Mouse (Mus musculus) G1E (cell line): Measurements from ENCODE around the gene Irs2. TPM values are rescaled to one million over a fixed set of nuclear protein-coding genes. Genes with fewer than 3 reads are reported as not detected.

Experiments
- ATAC-seq: 2 replicates; pipeline ENCODE4 v1.8.0; 2016; ENCODE audit warnings: mild to moderate bottlenecking; ENCODE audit not compliant: insufficient number of reproducible peaks, poor library complexity, low FRiP score, severe bottlenecking; ENCODE audit errors: extremely low read depth
- DNase-seq: peaks from one replicate; pipeline ENCODE4 v3.0.0; 2012; ENCODE audit warnings: low spot score
- H3K27me3 ChIP-seq: 2 replicates; pipeline ENCODE4 v1.6.1; 2012; ENCODE audit warnings: mild to moderate bottlenecking, low read length, inconsistent platforms; ENCODE audit not compliant: insufficient read depth
- H3K36me3 ChIP-seq: replicated peaks from 2 replicates; pipeline ENCODE3; 2012; ENCODE audit warnings: mild to moderate bottlenecking, inconsistent platforms
- H3K4me1 ChIP-seq: 2 replicates; pipeline ENCODE4 v1.6.1; 2012; ENCODE audit warnings: low read depth, low read length, inconsistent platforms, mixed read lengths; ENCODE audit not compliant: insufficient read depth
- H3K4me3 ChIP-seq: 2 replicates; pipeline ENCODE4 v1.5.1; 2012; ENCODE audit warnings: low read depth, mild to moderate bottlenecking, inconsistent platforms, low read length, moderate library complexity, mixed read lengths
- H3K9me3 ChIP-seq: replicated peaks from 2 replicates; pipeline ENCODE4 v1.6.1; 2012; ENCODE audit warnings: inconsistent platforms
- CTCF ChIP-seq: IDR thresholded peaks from 2 replicates; pipeline ENCODE4 v1.5.1; 2012; ENCODE audit warnings: low read depth, low read length, inconsistent platforms, mixed read lengths
- GATA1 ChIP-seq: IDR thresholded peaks from 2 replicates; pipeline ENCODE4 v1.6.1; 2012; ENCODE audit warnings: borderline replicate concordance, low read length, inconsistent platforms, mixed read lengths
- GATA2 ChIP-seq: IDR thresholded peaks from 2 replicates; pipeline ENCODE4 v1.6.1; 2012; ENCODE audit warnings: low read depth, low read length, inconsistent platforms, borderline replicate concordance
- POLR2AphosphoS5 ChIP-seq: IDR thresholded peaks from 2 replicates; pipeline ENCODE4 v1.6.1; 2012; ENCODE audit warnings: low read depth, low read length, inconsistent platforms; ENCODE audit not compliant: insufficient replicate concordance
- TAL1 ChIP-seq: conservative IDR thresholded peaks from 2 replicates; pipeline ENCODE4 v1.6.1; 2012; ENCODE audit warnings: low read depth, low read length, inconsistent platforms, mixed read lengths
- polyA plus RNA-seq: library from polyadenylated mRNA; stranded (reverse); fragments of >175 nt; gene quantifications from 2 replicates; pipeline ENCODE4 v1.2.3, GENCODE M21; 2012
- total RNA-seq, 2 experiments: library from RNA; stranded (forward) in 1 of 2; stranded (reverse) in 1 of 2; fragments of 200-1000 nt in 1 of 2; fragments of >200 nt in 1 of 2; fragmentation: Nextera tagmentation in 1 of 2; gene quantifications; 2 replicates each; pipeline ENCODE4 v1.2.3; 2014 to 2017

Irs2 gene
- total and polyA plus RNA-seq, 3 experiments: 17.4 to 92.1 (median 78.5) TPM

- no peak for TF ChIP-seq GATA1
- no peak for TF ChIP-seq TAL1
- no peak for TF ChIP-seq GATA2
- no peak for TF ChIP-seq POLR2AphosphoS5
- no peaks in the 10 kb centered on the region for H3K27me3 ChIP-seq
- no peak overlapping the region for H3K4me3 ChIP-seq
- no peaks in the 10 kb centered on the region for H3K9me3 ChIP-seq
- peaks cover 44% of the 10 kb centered on the region for H3K36me3 ChIP-seq
- ATAC-seq (no peak), DNase-seq (no peak)
- peaks cover 87% of the 10 kb centered on the region for H3K4me1 ChIP-seq
Measured at GRCm38 (mm10) chr8:10980876-10981275, 27.4 kb downstream of the Irs2 start.

- Histone ChIP-seq H3K36me3 (peaks cover 36% of the 10 kb centered on the region), H3K9me3 (no peaks in the 10 kb centered on the region), H3K27me3 (no peaks in the 10 kb centered on the region), H3K4me1 (peaks cover 83% of the 10 kb centered on the region), H3K4me3 (peak overlapping the region; percentile 29; the same call in 1 of the 2 replicates)
- TF ChIP-seq TAL1: no peak
- TF ChIP-seq GATA1: no peak
- TF ChIP-seq GATA2: no peak
- TF ChIP-seq POLR2AphosphoS5: no peak
- TF ChIP-seq CTCF: no peak
- DNase-seq (no peak), ATAC-seq (no peak)
Measured at GRCm38 (mm10) chr8:10979916-10980315, 28.3 kb downstream of the Irs2 start.

- Histone ChIP-seq H3K9me3 (no peaks in the 10 kb centered on the region), H3K4me1 (peaks cover 80% of the 10 kb centered on the region), H3K36me3 (peaks cover 29% of the 10 kb centered on the region), H3K4me3 (peak overlapping the region; percentile 20; the same call in 1 of the 2 replicates), H3K27me3 (no peaks in the 10 kb centered on the region)
- peak; percentile 40 for TF ChIP-seq TAL1
- TF ChIP-seq GATA2: no peak
- DNase-seq (no peak), ATAC-seq (no peak)
Measured at GRCm38 (mm10) chr8:10979196-10979794, 29.0 kb downstream of the Irs2 start.

- DNase-seq (no peak), ATAC-seq (no peak)
- no peaks in the 10 kb centered on the region for H3K9me3 ChIP-seq
- H3K4me1 ChIP-seq: peaks cover 71% of the 10 kb centered on the region
- H3K27me3 ChIP-seq: no peaks in the 10 kb centered on the region
- peaks cover 20% of the 10 kb centered on the region for H3K36me3 ChIP-seq
- H3K4me3 ChIP-seq: peak overlapping the region; percentile 7; the same call in 1 of the 2 replicates
- TF ChIP-seq GATA1 (no peak), POLR2AphosphoS5 (no peak), GATA2 (no peak), TAL1 (no peak), CTCF (no peak)
Measured at GRCm38 (mm10) chr8:10978377-10978776, 29.9 kb downstream of the Irs2 start.

DNA sequence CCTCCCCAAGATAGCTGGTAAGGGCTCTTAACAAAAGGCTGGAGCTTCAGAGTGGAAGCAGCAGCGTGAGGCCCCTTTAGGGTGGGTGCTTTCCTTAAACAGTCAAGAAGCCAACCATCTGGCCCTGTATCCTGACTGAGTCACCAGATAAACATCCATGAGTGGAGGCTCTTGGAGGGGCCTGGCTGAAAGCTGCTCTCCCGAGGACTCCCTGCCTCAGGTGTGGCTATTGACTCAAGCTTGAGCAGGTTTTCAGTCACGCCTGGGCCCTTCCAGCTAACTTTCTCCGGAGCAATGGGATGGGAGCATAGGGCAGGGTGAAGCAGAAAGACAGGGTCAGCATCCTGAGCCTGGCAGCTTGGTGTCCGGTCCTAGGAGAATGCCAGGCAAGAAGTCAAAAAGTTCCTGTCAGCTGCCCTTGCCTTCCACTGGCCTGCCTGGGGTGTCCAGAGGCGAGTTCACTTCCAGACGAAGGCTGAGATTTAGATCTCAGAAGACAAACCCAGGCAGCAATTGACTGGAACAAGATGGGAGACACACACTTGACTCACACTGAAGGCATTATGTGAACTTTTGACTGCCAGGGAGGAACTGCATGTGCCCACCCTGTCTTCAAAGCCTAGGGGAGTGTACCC lies 30.4 kb downstream of the Irs2 start:
- peak; percentile 66 for ATAC-seq
- TF ChIP-seq GATA2 (no peak), TAL1 (peak; percentile 29; the same call in 1 of the 2 replicates)
- Histone ChIP-seq H3K4me1 (peaks cover 69% of the 10 kb centered on the region), H3K36me3 (peaks cover 17% of the 10 kb centered on the region), H3K27me3 (no peaks in the 10 kb centered on the region), H3K4me3 (no peak overlapping the region; the same call in 1 of the 2 replicates), H3K9me3 (no peaks in the 10 kb centered on the region)
- DNase-seq: peak; percentile 52

DNA sequence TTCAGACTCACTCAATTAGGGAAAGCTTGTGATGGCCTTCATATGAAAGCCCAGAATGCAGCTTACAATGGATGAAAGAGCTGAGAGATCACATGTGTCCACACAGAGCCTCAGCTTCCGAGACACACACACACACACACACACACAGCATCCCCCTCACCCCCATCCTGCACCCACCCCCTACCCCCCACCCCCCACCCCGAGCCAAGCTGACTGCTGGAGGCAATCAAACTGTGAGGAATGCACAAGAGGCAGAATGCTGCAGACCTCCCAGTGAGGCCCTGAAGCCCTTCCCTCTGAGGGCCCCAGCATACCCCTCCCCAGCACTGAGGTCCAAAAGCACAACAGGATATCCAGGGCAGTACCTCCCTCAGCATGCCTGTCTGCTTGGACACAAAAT lies 33.6 kb downstream of the Irs2 start:
- Histone ChIP-seq H3K27me3 (no peaks in the 10 kb centered on the region), H3K4me3 (no peak overlapping the region), H3K9me3 (no peaks in the 10 kb centered on the region), H3K36me3 (no peaks in the 10 kb centered on the region), H3K4me1 (peaks cover 59% of the 10 kb centered on the region)
- DNase-seq (no peak), ATAC-seq (no peak)
- TF ChIP-seq GATA2: no peak
- no peak for TF ChIP-seq TAL1
- no peak for TF ChIP-seq GATA1
- TF ChIP-seq POLR2AphosphoS5: no peak
- no peak for TF ChIP-seq CTCF
